Mouse (Mus musculus): Measurements from ENCODE around the gene Akr1c13.

Akr1c13 gene

DNA sequence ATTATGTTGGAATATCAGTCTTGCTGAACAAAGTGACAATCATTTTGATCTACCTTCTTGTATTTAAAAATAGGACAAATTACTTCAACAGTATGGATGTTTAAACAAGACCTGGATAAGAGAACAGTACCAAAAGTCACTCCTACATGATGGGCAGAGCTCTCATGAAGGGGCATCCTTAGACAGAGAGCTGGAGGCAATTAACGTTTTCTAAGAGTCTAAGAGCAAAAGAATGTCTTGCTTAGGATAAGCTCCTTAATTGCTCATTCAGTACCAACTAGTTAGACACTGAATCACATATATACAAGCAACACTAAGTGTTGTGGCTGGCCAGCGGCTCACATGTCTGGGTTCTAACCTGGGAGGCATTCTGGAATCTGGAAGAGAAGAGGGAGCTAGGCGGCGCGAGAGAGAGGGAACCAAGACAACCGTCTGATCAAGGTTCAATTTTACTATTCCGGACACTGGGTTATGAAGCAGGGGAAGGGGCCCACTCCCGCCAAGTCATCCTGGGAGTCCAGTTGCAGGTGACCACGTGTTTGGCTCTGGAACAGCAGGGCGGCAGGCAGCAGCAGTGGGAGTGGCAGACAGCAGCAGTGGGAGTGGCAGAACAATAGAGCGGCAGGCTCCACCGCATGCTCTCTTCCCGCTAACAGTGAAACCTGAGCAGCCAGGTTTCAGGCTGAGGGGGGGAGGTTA, 54.1 kb downstream of the Akr1c13 start:
- DNase-seq, result peak; percentile 69

DNA sequence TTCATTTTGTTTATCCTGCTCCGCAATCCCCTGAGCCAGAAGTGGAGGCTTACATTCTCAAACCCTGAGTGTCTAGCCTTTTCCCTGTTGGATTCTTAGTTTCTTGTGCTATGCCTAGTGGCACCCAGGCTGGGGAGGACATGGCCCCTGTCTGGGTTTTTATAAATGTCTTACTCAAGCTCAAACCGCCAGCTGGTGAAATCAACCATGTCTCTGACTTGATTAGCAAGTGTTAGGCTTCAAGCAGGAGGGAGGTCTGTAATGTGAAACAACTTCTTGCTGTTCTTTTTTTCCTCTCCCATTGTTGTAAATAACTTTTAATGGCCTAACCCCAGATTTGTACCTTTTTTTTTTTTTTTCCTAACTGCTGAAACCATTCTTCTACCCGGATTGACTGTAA, 58.4 kb downstream of the Akr1c13 start:
- DNase-seq, result no peak
